Mouse (Mus musculus): ENCODE measurements around the gene Soat1.
"Not testable (repeated sequence)": the region's sequence is repeated elsewhere in the genome, so short reads cannot be mapped to it uniquely, and the experiment has no call there.

Gene Soat1

GRCm38 (mm10) chr1:156425746-156426145 is 48.4 kb downstream of the Soat1 start:
- no peak for DNase-seq (ENCODE audit: inconsistent ontology term)

GRCm38 (mm10) chr1:156424054-156424453 is 50.1 kb downstream of the Soat1 start:
- no peak for DNase-seq (ENCODE audit: inconsistent ontology term)

DNA sequence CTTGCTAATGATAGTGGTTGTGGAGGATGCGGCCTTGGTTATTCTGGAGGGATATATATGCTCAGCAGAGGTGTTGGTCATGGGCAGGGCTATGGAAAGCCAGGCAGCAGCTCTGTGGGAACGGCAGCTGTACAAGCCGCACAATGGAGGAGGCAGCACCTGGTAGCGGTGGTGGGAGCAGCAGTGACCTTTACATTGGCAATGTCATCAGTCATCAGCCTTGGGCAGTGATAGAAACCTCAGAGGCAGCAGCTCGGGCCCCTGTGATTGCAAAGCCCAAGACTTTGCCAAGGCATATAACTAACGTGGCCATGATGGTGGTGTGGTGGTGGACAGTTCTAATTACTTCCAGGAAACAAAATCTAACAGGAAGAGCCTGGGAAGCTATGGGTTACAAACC is 50.6 kb downstream of the Soat1 start:
- DNase-seq (ENCODE audit: inconsistent ontology term): no peak

GRCm38 (mm10) chr1:156422856-156423255 is 51.3 kb downstream of the Soat1 start:
- DNase-seq (ENCODE audit: inconsistent ontology term): no peak

DNA sequence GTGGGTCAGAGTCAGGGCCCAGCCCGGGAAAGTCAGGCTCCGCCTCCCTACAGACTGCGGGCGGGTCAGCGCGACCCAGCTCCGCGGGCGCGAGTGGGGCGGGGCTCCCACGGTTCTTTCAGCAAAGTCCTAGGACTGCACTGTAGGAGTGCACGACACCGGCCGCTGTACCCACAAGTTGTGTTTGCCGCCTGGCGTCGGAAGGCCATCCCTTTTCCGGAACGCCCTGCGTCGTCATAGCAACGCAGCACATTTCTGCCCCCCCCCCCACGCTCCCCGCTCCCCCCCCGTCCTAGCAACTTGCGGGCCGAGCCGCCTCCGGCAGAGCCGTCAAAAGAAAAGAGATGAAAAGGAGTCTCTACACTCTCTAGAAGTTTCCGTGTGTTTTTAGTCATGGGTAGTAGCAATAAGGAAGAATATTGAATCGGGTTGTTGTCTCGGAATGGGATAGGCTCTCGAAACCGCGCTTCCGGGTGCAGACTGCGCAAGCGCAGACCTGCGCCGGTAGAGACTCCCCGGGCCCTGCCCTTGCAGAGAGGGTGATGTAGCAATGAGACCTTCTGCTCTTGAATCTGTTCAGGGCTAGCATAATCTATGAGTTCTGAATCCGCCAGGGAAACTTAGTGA is 53.3 kb downstream of the Soat1 start, which contains the start of gene Axdnd1:
Axdnd1 (minus strand) TSS at position 489 of the 627 bp plus-strand sequence.
- DNase-seq (ENCODE audit: inconsistent ontology term): peak; percentile 84

DNA sequence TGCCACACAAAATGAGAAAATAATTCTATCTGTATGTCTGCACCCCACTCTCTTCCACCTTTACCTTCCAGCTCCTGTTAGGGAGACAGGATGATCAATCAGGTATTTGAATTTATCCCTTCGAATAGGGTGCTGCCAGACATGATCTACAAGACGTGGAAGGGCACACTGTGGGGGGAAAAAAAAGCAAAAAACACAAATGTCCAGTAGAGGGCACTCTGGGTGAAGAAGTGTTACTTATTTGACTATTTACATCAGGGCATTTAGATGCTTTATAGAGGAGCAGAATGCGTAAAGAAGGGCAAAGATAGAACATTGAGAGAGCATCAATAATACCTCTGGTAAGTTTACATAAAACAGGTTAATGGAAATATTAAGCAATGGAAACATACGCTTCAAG is 56.0 kb downstream of the Soat1 start:
- peak; percentile 14 for DNase-seq (ENCODE audit: inconsistent ontology term)

DNA sequence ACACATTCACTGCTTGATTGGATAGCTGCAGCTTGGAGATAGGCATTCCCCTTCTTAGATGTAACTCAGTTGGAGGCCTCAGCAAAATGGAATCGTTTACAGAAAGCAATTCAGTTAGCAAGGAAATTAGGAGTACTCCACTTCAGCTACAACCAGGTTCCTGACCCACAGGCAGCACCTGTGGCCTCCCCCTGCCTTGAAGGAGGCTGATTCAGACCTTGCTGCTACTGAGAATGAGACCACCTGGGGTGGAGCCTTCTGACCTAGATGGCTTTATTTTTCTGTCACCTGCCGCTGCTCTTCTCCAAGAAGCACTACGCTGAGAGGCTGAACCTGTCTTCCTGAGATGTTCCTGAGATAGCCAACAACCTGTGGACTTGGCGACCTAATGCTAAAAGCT is 65.6 kb downstream of the Soat1 start:
- no peak for DNase-seq (ENCODE audit: inconsistent ontology term)

DNA sequence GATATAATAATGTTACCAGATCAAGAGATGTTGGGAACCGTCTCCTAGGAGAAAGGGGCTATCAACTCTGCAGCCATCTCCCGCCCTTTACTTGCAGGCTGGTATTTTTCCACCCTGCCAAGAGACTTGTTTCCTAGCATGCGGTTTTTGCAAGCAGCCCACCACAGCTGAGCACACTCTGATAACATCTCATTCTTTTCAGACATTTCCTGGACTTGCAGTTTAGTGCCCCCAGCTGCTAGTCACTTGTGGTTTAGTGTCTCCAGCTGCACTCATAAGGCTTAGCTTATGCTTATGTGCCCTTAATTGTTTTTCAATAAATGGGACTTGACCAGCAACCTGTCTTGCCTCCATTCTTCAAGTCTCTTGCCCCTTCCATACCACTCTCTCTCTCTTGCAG is 66.1 kb downstream of the Soat1 start:
- DNase-seq (ENCODE audit: inconsistent ontology term): no peak

DNA sequence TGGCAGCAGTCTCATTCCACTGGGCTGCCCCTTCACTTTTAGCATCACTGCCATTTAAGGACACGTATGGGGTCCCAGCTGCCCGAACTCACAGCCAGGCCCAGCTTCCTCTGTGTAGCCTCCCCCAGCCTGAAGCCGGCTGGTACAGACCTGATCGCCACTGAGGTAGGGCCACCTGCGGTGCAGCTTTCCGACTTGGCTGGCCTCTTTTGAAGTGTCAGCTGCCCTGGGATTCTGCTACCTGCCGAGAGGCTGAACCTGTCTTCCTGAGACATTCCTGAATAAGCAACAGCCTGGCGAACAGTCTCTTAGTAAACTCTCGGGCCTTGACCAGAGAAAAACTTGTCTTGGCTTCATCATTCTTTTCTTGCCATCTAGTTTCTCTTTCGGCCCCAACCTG is 70.9 kb downstream of the Soat1 start:
- DNase-seq (ENCODE audit: inconsistent ontology term): no peak

GRCm38 (mm10) chr1:156402491-156402890 is 71.6 kb downstream of the Soat1 start:
- no peak for DNase-seq (ENCODE audit: inconsistent ontology term)

- not testable (repeated sequence) for DNase-seq (ENCODE audit: inconsistent ontology term)
Measured at GRCm38 (mm10) chr1:156400159-156400558, 74.0 kb downstream of the Soat1 start.

- DNase-seq (ENCODE audit: inconsistent ontology term): no peak
Measured at GRCm38 (mm10) chr1:156393148-156393547, 81.0 kb downstream of the Soat1 start.

- no peak for DNase-seq (ENCODE audit: inconsistent ontology term)
Measured at GRCm38 (mm10) chr1:156386880-156387279, 87.3 kb downstream of the Soat1 start.

DNA sequence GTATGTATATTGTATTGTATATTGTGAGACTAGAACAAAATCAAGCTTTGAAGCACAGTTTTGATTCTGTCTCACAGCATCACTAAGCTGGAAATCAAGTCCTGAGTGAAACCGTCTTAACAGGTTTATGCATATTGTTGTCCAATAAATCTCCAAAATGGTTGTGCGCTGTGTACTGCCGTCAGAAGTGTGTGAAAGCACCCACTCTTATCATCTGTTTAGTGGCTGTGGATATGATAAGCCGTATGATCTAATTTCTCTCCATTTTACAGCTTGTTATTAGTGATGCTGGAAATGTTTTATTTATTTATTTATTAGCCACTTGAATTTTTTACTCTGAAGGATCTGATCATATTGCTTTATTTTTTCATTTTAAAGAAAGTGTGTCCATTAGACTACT is 87.9 kb downstream of the Soat1 start:
- DNase-seq (ENCODE audit: inconsistent ontology term): no peak

DNA sequence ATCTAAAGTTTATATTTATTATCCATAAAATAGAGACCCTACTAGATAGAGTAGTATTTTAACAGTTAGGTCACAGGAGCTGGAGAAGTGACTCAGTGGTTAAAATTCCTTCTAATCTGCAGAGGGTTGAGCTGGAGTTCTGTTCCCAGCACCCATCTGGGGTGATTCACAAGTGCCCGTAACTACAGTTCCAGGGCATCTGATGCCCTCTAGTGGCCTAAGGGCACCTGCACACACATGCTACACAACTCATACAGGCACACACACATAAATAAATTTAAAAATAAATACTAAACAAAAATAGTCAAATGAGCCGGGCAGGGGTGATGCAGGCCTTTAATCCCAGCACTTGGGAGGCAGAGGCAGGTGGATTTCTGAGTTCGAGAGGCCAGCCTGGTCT is 92.9 kb downstream of the Soat1 start:
- DNase-seq (ENCODE audit: inconsistent ontology term): no peak

All from Muller cell, postnatal 12 days (primary cell).